Mouse (Mus musculus): ENCODE results near the gene Ctbp2.
"Not testable (repeated sequence)": the region's sequence is repeated elsewhere in the genome, so short reads cannot be mapped to it uniquely, and the experiment has no call there.

Gene Ctbp2

DNA sequence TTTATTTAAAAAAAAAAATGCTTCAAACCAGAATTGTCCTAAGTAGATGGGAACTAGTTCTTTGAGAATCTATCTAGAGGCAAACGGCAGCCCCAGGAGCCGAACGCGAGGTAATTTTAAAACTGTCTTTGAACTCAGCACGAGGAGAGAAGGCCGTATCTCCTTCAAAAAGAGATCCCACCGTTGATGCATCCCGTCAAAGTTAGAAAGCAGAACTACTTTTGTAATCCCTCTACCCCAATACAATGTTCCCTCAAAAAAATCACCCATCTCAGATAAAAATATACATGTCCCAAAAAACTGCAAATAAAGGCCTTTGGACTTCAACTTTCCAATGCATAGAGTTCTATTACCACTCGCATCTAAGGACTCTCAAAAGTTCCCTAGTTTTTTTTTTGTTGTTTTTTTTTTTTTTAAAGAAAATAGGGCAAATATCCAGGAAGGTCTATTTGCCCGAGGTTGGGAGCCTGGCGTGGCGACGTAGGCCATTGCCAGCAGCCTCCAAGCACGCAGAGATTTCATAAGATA, 3.0 kb downstream of the Ctbp2 start:
- in situ Hi-C loops (cut with MseI, MboI): loop anchor here in 1 of 2 experiments (10.0 kb wide), 1 partner anchor 86 kb away; no protein-coding TSS in a partner anchor

DNA sequence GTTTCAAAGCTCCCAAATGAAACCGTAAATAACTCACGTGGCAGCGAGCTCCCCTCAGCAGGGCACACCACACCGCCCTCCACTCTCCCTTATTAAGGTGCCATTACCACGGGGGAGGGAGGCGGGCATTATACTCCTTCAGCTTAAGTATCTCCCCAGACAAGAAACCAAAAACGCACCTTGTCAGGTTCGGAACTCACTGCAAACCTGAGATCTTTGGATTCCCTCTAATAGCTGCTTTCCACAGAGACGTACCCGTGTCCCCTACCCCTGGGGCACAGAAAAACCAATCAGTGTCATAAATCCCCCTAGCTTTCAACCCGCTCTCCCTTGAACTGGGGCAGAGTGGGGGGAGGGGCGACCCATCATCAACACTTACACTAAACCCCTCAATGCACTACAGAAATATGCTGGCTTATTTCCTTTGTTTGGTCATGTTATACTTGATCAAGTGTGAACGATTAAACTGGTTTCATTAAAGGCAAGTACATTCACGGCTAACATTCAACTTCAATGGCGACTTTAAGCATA, 3.9 kb downstream of the Ctbp2 start:
- in situ Hi-C loops (cut with MseI, MboI): loop anchor here in 1 of 2 experiments (10.0 kb wide), 1 partner anchor 85 kb away; no protein-coding TSS in a partner anchor

DNA sequence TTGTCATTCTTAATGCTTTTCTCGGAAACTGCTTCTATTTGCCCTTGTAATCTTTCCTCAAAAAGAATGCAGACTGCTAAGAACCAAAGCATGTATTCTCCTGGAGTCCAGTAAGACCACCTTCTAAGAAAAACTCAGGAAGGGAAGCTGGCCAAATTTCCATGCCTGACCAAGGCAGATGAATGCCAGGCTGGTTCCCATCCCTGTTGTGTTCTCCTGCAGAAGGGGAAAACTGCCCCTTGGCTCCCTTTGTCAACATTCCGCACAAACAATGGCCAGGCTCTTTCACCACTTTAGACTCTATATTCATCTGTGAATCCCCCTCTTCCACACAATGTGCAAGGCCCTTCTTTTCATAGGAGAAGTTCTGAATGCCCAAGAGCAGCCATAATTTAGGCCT, 6.3 kb downstream of the Ctbp2 start:
- in situ Hi-C loops (cut with MseI, MboI): no loop called here

DNA sequence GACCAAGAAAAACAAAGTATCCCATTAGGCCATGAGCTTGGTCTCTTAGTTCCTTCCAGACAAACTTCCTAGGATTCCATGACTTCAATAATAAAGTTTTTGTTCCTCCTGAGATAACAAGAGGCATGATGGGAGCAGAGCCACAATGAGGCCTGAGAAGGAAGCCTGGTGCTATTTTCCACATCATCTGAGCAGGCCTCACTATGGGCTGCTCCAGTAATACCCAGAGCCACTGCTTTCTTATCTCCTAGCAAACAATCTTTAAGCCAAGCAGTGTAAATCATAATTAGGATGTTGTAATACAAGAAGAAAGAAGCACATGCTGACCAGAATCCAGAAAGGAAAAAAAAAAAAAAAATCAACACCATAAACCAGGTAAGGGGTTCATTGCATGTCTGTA, 7.6 kb downstream of the Ctbp2 start:
- in situ Hi-C loops (cut with MseI, MboI): no loop called here

DNA sequence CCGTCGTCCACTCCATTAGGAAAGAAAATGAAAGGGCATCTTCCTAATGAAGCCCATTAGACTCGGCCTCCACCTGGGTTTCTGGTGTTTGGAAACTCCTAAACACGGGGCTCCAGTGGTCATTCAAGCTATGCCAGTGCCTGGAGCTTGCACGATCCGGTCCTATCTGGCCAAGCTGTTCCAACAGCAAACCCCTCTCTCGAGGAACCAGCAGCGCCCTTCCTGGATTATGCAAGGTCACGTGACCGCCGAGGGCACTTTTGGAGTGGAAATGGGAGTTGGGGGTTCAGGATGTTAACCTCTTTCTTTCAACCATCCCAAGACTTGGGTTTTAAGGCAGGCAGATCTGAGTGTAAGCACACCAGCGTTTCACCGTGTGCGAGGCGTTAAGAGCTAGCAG, 8.3 kb downstream of the Ctbp2 start:
- in situ Hi-C loops (cut with MseI, MboI): no loop called here

DNA sequence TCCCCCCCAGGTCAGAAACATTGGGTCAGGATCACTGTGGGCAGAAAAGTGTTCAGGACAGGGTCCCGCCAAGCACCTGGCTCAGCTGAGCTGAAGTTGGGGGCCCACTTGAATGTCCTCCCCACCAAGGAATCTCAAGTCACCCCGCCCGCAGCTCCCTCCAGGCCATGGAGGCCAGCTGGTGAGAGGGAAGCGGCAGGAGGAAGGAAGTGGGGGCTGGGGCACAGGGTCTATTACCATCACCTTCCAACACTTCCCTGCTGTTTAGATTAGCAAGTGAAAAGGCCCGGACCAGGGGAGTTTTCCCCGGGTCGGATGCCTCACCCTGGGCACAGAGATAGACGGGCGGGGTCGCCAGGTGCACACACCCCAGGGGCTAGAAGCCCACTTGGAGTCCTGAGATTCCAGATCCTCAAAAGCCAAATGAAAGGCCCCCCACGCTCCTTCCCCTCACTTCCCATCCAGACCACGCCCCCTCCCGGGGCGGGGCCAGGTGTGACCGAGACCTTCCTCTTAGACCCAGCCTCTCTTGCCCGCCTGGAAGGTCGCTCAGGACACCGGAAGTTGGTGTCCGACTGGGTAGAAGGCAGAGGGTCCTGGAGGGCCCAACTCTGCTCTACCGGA, 9.2 kb downstream of the Ctbp2 start:
- in situ Hi-C loops (cut with MseI, MboI): no loop called here

DNA sequence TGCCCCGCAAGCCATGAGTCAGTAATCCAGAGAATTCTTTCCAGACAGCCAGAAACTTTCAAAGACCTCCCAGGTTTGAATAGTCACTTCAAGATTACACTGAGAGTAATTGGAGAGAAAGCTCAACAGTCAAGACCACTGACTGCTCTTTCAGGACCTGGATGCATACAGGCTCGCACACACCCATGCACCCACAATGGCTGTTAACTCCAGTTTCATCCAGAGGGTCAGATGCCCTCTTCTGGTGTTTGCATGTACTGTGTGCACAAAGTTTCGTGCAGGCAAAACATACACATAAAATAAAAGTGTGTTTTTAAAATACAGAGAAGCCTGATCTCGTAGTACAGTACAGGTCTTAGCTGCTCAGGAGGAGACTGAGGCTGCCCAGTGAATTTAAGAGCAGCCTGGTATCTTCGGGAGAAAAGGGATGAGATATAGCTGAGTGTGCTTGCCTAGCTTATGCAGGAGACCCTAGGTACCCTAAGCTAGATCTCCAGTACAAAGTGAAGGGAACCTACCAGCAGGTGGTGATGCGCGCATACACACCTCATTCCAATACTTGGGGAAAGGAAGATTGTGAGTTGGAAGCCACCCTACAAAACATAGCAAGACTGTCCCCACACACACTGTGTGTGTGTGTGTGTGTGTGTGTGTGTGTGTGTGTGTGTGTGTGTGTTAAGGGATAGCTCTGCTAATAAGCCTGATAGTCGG, 10.8 kb downstream of the Ctbp2 start:
- in situ Hi-C loops (cut with MseI, MboI): no loop called here

DNA sequence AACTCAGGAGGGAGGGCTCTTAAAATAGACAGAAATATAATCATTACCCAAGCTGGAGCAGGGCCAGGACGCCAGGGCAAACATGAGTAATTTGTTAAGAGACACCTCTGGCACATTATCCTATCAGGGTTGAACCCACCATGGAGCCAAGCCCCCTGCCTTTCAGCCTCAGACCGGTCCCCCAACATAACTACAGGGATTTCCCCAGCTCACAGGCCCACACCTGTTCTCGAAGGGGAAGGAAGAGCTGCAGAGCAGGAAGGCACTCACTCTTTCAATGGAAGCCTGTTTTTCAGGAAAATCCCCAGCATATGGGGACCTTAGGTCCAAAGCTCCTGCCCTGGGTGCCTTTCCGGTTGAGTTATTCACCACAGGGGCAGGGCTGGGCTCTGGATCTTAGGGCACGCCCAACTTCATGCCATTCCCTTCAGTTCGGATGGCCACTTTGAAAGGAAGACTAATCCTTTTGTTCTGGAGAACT, 11.8 kb downstream of the Ctbp2 start:
- in situ Hi-C loops (cut with MseI, MboI): no loop called here

DNA sequence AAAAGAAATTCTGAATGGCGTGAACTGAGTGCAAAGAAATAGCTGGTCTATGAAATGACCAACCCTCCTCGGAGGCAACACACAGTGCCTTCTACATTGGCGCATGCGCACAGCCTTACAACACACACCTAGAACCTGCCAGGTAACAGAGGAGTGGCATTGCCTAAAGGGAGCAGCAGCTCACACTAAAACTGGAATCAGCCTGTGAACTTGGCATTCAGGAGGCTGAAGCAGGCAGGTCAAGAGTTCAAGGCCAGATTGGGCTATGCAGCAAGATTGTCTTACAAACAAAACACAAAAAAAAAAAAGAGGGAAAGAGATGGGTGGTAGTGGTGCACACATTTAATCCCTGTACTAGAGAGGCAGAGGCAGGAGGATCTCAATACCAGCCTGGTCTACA, 14.7 kb downstream of the Ctbp2 start:
- in situ Hi-C loops (cut with MseI, MboI): no loop called here

DNA sequence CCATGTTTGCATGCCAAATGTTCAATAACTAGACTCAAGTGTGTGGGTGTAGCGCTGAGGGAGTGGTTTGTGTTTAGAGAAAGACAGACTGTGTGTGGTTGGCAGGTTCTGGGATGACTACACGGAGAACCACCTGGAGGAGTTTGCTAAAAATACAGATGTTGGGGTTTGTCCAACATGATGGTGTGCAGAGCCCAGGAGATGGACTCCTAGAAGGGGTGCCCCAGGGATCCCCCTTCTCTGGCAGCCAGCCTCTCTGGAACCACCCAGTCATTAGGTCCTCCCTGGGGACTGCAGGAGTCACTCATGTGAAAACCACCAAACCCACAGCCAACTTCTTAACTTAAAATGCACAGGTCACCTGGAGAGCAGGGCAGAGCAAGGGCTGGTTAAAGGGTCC, 15.5 kb downstream of the Ctbp2 start:
- in situ Hi-C loops (cut with MseI, MboI): no loop called here

DNA sequence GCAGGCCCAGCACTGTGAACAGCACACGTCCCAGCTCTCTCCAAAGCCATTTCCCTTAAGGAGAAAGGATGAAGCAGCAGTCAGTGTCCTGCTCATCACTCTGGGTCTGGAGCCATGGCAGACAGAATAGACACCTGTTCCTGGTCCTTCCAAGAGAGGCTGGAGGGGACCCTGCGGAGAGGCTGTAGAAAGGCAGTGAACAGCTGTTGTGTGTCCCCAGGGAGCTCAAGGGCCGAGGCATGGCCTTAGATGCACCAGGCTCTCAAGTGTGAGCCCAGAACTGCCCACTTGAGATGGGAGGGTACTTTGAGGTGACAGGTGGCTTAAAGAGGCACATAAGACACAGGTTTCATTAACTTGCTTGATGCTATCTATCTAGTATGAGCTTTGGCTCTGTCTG, 21.6 kb downstream of the Ctbp2 start:
- in situ Hi-C loops (cut with MseI, MboI): no loop called here

DNA sequence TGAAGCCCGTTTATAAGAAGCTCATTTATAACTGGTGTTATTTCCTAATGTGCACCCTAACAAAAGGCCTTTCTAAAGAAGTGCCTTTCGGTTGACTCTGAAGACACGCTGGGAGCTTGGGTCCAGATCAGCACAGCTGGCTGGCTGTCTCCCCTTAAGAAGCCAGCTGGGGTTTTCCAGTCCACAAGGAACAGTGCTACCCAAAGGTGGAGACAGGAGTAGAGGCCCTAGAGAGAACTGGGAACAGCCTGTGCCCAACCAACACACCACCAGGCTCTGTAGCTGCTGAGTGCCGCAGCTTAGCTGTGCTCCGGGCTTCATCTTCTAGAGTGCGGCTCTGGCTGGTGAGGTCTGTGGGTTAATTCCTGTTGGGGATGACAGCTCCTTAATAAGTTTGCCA, 23.1 kb downstream of the Ctbp2 start:
- in situ Hi-C loops (cut with MseI, MboI): no loop called here

DNA sequence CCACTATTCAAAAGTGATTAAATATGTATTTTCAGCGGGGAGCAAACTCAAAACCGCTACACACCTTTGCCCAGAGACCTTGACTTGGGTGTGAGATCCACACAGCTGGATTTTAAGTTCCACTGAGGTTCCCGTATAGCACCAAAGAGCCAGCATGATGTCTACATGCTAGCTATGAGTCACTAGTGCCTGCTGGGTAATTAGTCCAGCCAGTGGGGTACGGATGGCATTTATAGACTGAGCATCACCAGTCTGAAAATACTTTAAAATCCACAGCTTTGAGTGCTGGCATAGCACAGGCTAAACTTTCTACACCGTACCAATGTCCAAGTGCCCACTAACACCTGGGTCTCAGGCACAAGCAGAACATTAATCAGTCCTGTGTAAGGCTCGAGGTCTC, 24.0 kb downstream of the Ctbp2 start:
- in situ Hi-C loops (cut with MseI, MboI): no loop called here

DNA sequence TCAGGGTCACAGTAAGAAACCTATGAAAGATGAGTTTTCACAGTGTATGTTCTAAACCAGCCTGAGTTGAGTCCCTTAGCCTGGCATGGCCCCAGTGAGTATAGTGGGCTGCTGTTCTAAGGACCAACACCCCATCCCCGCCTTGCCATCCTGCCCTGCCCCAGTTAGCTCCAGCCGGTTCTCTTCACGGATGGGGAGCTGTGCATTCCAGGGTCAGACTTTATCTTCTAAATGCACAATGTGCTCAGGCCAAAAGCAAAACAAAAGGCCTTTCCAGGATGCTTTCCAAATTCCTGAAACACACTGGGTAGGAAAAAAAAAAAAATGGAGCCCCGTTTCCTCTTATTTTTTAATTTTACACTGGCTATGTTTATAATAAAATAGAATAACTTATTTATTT, 24.9 kb downstream of the Ctbp2 start:
- in situ Hi-C loops (cut with MseI, MboI): no loop called here

DNA sequence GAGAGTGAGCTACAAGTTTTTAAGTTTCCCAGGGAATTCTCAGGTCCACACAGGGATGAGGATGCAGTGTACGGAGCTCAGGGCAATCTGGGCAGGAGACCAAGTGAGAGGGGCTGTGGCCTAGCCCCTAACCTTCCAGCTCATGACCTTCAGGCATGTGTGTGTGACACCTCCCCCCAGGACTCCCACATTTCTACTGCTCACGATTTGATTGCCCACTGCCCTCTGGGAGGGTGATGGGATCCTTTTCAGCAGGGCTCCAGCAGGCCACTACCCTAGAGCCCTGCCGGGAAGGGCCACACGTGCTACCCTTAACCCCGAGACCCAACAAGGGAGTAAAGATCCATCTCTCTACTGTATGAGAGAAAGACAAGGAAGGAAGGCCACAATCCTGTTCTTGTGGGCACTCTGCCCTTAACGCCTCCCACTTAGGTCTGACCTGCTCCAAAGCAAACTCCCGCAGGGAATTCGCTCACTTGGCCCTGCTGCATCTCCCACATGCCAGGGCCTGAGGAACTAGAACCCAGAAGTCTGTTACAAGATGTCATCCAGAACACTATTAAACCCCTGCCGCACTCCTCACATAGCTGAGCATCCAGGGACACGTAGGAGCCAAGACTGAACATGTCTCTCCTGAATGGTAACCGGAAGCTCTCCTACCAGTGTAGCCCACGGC, 25.9 kb downstream of the Ctbp2 start:
- in situ Hi-C loops (cut with MseI, MboI): no loop called here

DNA sequence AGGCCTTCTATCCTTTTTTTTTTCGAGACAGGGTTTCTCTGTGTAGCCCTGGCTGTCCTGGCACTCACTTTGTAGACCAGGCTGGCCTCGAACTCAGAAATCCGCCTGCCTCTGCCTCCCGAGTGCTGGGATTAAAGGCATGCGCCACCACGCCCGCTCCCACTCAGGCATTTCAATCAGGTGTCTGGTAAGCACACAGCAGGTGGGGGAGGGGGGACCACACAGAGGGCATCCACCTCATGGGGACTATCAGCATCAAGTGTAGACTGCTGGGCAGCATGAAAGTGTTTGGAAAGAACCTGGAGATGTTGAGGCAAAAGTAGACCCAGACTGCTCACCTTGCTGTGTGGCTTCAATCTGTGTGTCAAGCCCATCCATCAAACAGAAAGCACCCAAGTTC, 28.5 kb downstream of the Ctbp2 start:
- in situ Hi-C loops (cut with MseI, MboI): not testable (repeated sequence)

DNA sequence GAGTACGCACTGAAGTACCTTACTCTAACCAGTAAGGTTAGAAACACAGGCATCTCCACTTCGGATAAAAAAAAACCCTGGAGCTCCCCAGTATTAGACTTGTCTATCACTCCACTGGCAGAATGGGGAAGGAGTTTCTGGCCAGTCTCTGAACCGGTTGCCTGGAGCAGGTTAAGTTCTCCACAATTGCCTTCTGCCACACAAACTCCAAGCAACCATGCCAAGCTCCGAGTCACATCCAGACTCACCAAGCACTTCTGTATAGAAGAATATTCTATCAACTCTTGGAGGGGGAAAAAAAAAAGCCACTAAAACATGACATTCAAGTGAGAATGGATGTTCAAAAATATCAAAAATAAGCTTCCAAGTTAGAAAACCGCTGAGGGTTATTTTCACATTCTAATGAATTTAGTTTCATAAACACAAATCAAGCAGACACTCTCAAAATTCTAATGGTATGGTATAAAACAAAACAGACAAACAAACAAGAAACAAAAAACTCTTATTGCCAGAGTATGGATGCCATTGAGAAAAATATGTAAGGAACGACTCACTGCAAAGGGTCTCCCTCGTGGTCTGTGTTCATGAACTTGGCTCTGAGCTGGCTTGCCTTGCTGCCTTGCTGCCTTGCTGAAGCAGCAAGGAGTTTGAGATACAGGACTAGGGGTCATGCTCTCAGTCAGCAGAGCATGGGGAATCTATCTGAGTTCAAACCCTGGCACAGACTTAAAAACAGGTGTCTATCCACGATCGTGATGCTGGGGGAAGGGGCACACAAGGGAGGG, 29.3 kb downstream of the Ctbp2 start:
- in situ Hi-C loops (cut with MseI, MboI): no loop called here

DNA sequence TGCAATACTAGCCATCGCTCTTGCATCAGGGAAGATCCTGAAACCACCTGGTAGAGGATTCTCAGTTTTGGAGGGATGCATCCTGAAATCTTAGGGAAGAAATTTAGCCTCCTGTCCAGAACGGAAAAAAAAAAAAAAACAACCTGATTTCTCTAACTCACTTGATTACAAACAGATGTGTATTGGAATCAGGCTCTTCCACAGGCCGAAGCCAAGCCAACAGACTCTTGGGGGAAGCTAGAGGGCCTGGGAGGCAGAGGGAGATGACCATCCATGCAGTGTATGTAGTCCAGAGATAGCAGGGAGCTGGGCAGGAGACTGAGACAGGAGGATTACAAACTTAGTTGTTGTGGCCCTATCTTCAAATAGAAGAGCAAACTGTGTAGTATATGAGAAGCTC, 30.0 kb downstream of the Ctbp2 start:
- in situ Hi-C loops (cut with MseI, MboI): no loop called here

DNA sequence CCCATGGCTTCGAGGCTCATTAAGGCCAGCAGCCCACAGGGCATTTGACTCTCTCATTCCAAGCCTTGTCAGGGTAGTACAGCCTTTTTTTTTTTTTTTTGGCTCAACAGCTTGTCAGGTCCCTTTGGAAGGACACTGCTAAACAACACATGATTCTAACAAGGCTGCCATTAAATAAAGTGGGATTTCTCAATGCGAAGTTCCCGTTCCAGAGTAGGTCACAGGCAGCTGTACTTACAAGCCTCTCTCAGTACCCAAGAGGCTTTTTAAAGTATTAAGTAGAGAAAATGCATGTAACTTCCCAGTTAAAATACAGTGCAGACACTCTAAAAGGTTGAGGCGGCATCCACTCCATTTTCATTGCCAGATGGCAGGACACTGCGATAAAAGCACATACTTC, 30.4 kb downstream of the Ctbp2 start:
- in situ Hi-C loops (cut with MseI, MboI): no loop called here

DNA sequence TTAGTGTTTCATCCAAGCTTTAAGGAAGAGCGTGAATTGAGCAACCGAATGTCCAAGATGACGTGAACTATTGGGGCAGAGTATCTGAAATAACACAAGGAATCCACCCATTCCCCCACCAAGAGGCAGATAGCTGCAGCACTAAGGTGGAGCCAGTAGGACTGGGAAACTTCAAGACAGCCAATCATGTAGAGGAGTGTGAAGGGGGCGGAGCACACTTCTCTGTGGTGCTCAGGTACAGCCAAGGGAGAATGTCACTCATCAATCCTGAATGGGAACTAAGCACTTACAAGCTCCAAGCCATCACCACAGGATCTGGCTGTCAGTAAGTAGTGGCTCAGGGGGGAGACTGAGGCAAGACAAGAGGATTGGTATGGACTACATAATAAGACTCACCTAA, 33.5 kb downstream of the Ctbp2 start:
- in situ Hi-C loops (cut with MseI, MboI): no loop called here

DNA sequence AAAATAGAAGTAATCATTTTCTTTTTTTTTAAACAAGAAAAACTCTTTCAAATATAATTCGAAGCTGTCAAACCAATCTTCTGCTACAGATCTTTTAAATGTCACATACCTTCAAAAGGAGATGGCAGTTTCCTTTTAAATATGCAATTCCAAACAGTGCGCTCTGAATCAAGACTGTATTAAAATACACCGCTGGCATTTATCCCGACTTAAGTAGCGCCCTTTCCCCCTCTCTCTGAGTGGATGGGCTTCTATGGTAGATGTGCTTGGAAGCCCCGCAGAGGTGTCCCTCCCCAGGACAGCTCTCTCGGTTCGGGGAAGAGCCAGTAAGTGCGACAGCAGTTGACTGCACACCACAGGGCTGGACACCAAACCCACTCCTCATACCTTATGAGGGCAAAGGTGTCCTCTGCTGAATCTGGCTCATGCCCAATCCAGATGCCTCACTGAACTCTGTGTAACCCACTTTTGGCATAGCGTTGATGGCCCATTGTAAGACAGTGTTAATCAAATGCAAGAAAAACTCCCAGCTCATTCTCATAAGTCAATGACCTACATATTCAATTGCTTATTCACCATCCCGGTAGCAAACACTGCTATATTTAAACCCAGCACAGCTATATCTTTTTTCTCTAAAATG, 34.4 kb downstream of the Ctbp2 start:
- in situ Hi-C loops (cut with MseI, MboI): no loop called here

Measured in mouse trophoblast stem cell (cell line).